In the genomic region with DNA sequence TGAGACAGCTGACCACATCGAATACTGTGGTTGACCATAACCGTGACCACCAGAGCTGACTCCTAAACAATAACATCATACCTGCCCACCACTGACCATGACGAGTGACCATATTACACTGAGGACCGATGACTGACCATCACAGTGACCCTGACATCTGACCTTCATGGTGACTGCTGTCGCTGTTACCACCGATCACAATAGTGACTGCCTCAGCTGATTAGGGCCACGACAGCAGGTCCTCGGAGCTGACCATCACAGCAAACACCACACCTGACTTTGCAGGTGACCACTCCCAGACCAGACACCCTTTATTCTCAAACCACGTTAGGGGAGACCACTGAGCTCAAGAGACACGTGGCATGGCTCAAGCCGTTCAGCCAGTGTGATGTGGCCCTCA, we compare ENCODE assay signal across 11 mouse cellular contexts. TPM values are rescaled to one million over a fixed set of nuclear protein-coding genes. Genes with fewer than 3 reads are reported as not detected.
DNase-seq lines count a peak whose midpoint lies in the region; ATAC-seq lines count a peak whose summit lies in the region.
"Had no signal": no experiment of that assay in that cellular context is flagged by ENCODE, and none has a peak within 500 bp of the region (broad histone marks: within the 10 kb centered on the region; RNA-seq: fewer than 3 reads in every experiment).

No protein-coding gene starts in this region.

- H3K4me3 ChIP-seq in midbrain, embryonic 10.5 days = no peak overlapping the region
- no peak overlapping the region for H3K4me3 ChIP-seq in midbrain, embryonic 11.5 days (ENCODE audit: low read depth, low read length)
- H3K4me3 ChIP-seq in embryonic facial prominence, embryonic 12.5 days = no peak overlapping the region
- no peak overlapping the region for H3K4me3 ChIP-seq in stomach, embryonic 16.5 days (replicated peaks; ENCODE audit: low read length)
- H3K4me3 ChIP-seq: limb, embryonic 12.5 days had no signal

- H3K9me3 ChIP-seq in midbrain, embryonic 10.5 days (replicated peaks) = no peaks in the 10 kb centered on the region
- no peaks in the 10 kb centered on the region for H3K9me3 ChIP-seq in midbrain, embryonic 11.5 days (ENCODE audit: control insufficient read depth, low read length)
- no peaks in the 10 kb centered on the region for H3K9me3 ChIP-seq in embryonic facial prominence, embryonic 12.5 days
- H3K9me3 ChIP-seq in stomach, embryonic 16.5 days (replicated peaks; ENCODE audit: control insufficient read depth, low read length) = no peaks in the 10 kb centered on the region
- H3K9me3 ChIP-seq: limb, embryonic 12.5 days had no signal

- intact Hi-C loops in left cerebral cortex, postnatal 25 days (cut with DNase I) = no loop called here

- H3K36me3 ChIP-seq in midbrain, embryonic 10.5 days = no peaks in the 10 kb centered on the region
- H3K36me3 ChIP-seq in midbrain, embryonic 11.5 days (ENCODE audit: control insufficient read depth, insufficient read depth, low read length) = no peaks in the 10 kb centered on the region
- no peaks in the 10 kb centered on the region for H3K36me3 ChIP-seq in embryonic facial prominence, embryonic 12.5 days
- no peaks in the 10 kb centered on the region for H3K36me3 ChIP-seq in stomach, embryonic 16.5 days (ENCODE audit: control insufficient read depth, insufficient read depth, low read length)
- H3K36me3 ChIP-seq: limb, embryonic 12.5 days had no signal

- H3K4me2 ChIP-seq in midbrain, embryonic 11.5 days = no peak overlapping the region
- no peak overlapping the region for H3K4me2 ChIP-seq in embryonic facial prominence, embryonic 12.5 days (replicated peaks)
- no peak overlapping the region for H3K4me2 ChIP-seq in stomach, embryonic 16.5 days (ENCODE audit: low read depth, low read length)
- H3K4me2 ChIP-seq: limb, embryonic 12.5 days had no signal

- H3K9ac ChIP-seq in midbrain, embryonic 11.5 days (ENCODE audit: low read length) = no peak overlapping the region
- H3K9ac ChIP-seq in embryonic facial prominence, embryonic 12.5 days = no peak overlapping the region
- H3K9ac ChIP-seq in stomach, embryonic 16.5 days (ENCODE audit: low read length) = no peak overlapping the region
- H3K9ac ChIP-seq: limb, embryonic 12.5 days had no signal

- H3K27me3 ChIP-seq in midbrain, embryonic 10.5 days (ENCODE audit: low read depth, poor library complexity, severe bottlenecking) = no peaks in the 10 kb centered on the region
- H3K27me3 ChIP-seq in midbrain, embryonic 11.5 days (ENCODE audit: control insufficient read depth, insufficient read depth, low read length) = no peaks in the 10 kb centered on the region
- no peaks in the 10 kb centered on the region for H3K27me3 ChIP-seq in embryonic facial prominence, embryonic 12.5 days
- no peaks in the 10 kb centered on the region for H3K27me3 ChIP-seq in stomach, embryonic 16.5 days (ENCODE audit: control insufficient read depth, insufficient read depth, low read length)
- H3K27me3 ChIP-seq: limb, embryonic 12.5 days had no signal

- ATAC-seq in midbrain, embryonic 11.5 days (ENCODE audit: low FRiP score) = no peak
- ATAC-seq in embryonic facial prominence, embryonic 12.5 days (ENCODE audit: insufficient number of reproducible peaks, insufficient read depth, low FRiP score, low TSS enrichment) = 0 out of 2 replicates have a peak, but pooled peaks have one; percentile 22
- ATAC-seq in stomach, embryonic 16.5 days (ENCODE audit: insufficient read depth, low FRiP score) = peak; percentile 21; the same call in 1 of the 2 replicates
- ATAC-seq: CD4-positive, CD25-positive, alpha-beta regulatory T cell, adult 4 months had no signal

- DNase-seq in heart, adult 11 months = peak; percentile 76
- DNase-seq in heart, postnatal 4 days = no peak
- no peak for DNase-seq in midbrain, embryonic 10.5 days (ENCODE audit: low spot score)
- no peak for DNase-seq in midbrain, embryonic 11.5 days (ENCODE audit: low spot score, missing footprints)
- no peak for DNase-seq in left cerebral cortex, postnatal 25 days (ENCODE audit: low spot score in 2 of 2)
- DNase-seq: cerebellum, adult 11 months; lung, postnatal 14 days had no signal

- H3K4me1 ChIP-seq in midbrain, embryonic 10.5 days = peaks cover 26% of the 10 kb centered on the region
- no peaks in the 10 kb centered on the region; the same call in 1 of the 2 replicates for H3K4me1 ChIP-seq in midbrain, embryonic 11.5 days (ENCODE audit: control insufficient read depth, insufficient read depth, low read length)
- 0 out of 2 replicates have a peak, but pooled peaks cover 9% of the 10 kb centered on the region for H3K4me1 ChIP-seq in embryonic facial prominence, embryonic 12.5 days
- peaks cover 13% of the 10 kb centered on the region for H3K4me1 ChIP-seq in stomach, embryonic 16.5 days (ENCODE audit: control insufficient read depth, insufficient read depth, low read length)

- H3K27ac ChIP-seq in midbrain, embryonic 10.5 days (replicated peaks) = peak overlapping the region; percentile 59; the same call in 1 of the 2 replicates
- no peak overlapping the region; the same call in 1 of the 2 replicates for H3K27ac ChIP-seq in midbrain, embryonic 11.5 days (ENCODE audit: low read depth, low read length)
- H3K27ac ChIP-seq in embryonic facial prominence, embryonic 12.5 days = no peak overlapping the region
- H3K27ac ChIP-seq in stomach, embryonic 16.5 days (ENCODE audit: low read length) = no peak overlapping the region
- H3K27ac ChIP-seq: limb, embryonic 12.5 days had no signal

- WGBS in midbrain, embryonic 10.5 days = 92% methylated on average over 11 of the region's 11 CpGs
- WGBS in midbrain, embryonic 11.5 days = 88% methylated on average over 11 of the region's 11 CpGs
- 76% methylated on average over 11 of the region's 11 CpGs for WGBS in embryonic facial prominence, embryonic 12.5 days
- whole genome bisulfite sequencing in stomach, embryonic 16.5 days = 78% methylated on average over 11 of the region's 11 CpGs

RNA-seq across cellular contexts. Expression of a gene that starts 51.3 kb away (rescaled TPM):
- total RNA-seq in heart, postnatal 4 days (2021) = 10 to 100 TPM; 36.7 to 40.9 TPM
- polyA plus RNA-seq in midbrain, embryonic 10.5 days (2016; fragmentation: Nextera tagmentation; extraction: Ambion mirVana) = 11.7 and 12.7 TPM in 2 replicates
- 9.4 and 11.2 TPM in 2 replicates for polyA plus RNA-seq in midbrain, embryonic 11.5 days (2014; fragmentation: Nextera tagmentation; extraction: Ambion mirVana)
- 17.7 and 19.1 TPM in 2 replicates for polyA plus RNA-seq in embryonic facial prominence, embryonic 12.5 days (2016; fragmentation: Nextera tagmentation; extraction: Ambion mirVana)
- 23.5 and 24.3 TPM in 2 replicates for polyA plus RNA-seq in stomach, embryonic 16.5 days (2015; fragmentation: Nextera tagmentation; extraction: Ambion mirVana)
- 1 to 10 TPM; 1.6 to 2.7 TPM for total RNA-seq in left cerebral cortex, postnatal 25 days (2021)

RNA-seq across cellular contexts. Expression of a gene that starts 57.3 kb away (rescaled TPM):
- total RNA-seq in heart, postnatal 4 days (2021) = 10 to 100 TPM; 30.3 to 33.9 TPM
- polyA plus RNA-seq in midbrain, embryonic 10.5 days (2016; fragmentation: Nextera tagmentation; extraction: Ambion mirVana) = 9.1 and 9.9 TPM in 2 replicates
- polyA plus RNA-seq in midbrain, embryonic 11.5 days (2014; fragmentation: Nextera tagmentation; extraction: Ambion mirVana) = 15.0 and 19.8 TPM in 2 replicates
- 14.5 and 19.7 TPM in 2 replicates for polyA plus RNA-seq in embryonic facial prominence, embryonic 12.5 days (2016; fragmentation: Nextera tagmentation; extraction: Ambion mirVana)
- polyA plus RNA-seq in stomach, embryonic 16.5 days (2015; fragmentation: Nextera tagmentation; extraction: Ambion mirVana) = 7.0 and 7.5 TPM in 2 replicates
- 10 to 100 TPM; 56.4 to 57.8 TPM for total RNA-seq in left cerebral cortex, postnatal 25 days (2021)
